Mouse (Mus musculus): ENCODE data around the gene Kcnj15.

- TF ChIP-seq POLR2AphosphoS5 (IDR thresholded peaks at IDR 0.05; ENCODE audit: insufficient replicate concordance, low read depth, low read length): no peak
- TF ChIP-seq CTCF (IDR thresholded peaks at IDR 0.05; ENCODE audit: low read depth, low read length): no peak
- no peak for TF ChIP-seq GATA1 (IDR thresholded peaks at IDR 0.05; ENCODE audit: borderline replicate concordance, low read length)
Observed at GRCm38 (mm10) chr16:95218783-95219182, 38.6 kb upstream of the Kcnj15 start.
